Mouse (Mus musculus) lung, embryonic 14.5 days (tissue): ENCODE results near the gene Ppp1r18. TPM values are rescaled to one million over a fixed set of nuclear protein-coding genes. Genes with fewer than 3 reads are reported as not detected.
A peak's percentile ranks its signal among the peaks of the same experiment; 100 is the strongest.

Experiments
- ATAC-seq: fragments of 200-750 bp; cut with Nextera tagmentation; 2 replicates; pipeline ENCODE4 v1.8.0; 2017; ENCODE audit warnings: mild to moderate bottlenecking, moderate TSS enrichment, moderate library complexity; ENCODE audit not compliant: insufficient read depth
- DNase-seq: peaks from one replicate; pipeline ENCODE4 v3.0.0-alpha.2; 2015
- H3K27ac ChIP-seq: fragments of 300-500 bp; sonication (generic); 2 replicates; pipeline ENCODE4 v1.5.1; 2014; ENCODE audit warnings: low read depth, mild to moderate bottlenecking, moderate library complexity
- H3K27me3 ChIP-seq: fragments of 300-500 bp; sonication (generic); 2 replicates; pipeline ENCODE4 v1.6.1; 2014; ENCODE audit warnings: low read length, control low read depth; ENCODE audit not compliant: insufficient read depth
- H3K36me3 ChIP-seq: fragments of 300-500 bp; sonication (generic); 2 replicates; pipeline ENCODE4 v1.6.1; 2014; ENCODE audit warnings: control low read depth; ENCODE audit not compliant: insufficient read depth
- H3K4me1 ChIP-seq: fragments of 300-500 bp; sonication (generic); 2 replicates; pipeline ENCODE4 v1.6.1; 2014; ENCODE audit warnings: antibody characterized with exemption, control low read depth; ENCODE audit not compliant: insufficient read depth
- H3K4me2 ChIP-seq: fragments of 300-500 bp; sonication (generic); 2 replicates; pipeline ENCODE4 v1.6.1; 2014; ENCODE audit warnings: mild to moderate bottlenecking
- H3K4me3 ChIP-seq: fragments of 300-500 bp; sonication (generic); 2 replicates; pipeline ENCODE4 v1.5.1; 2014; ENCODE audit warnings: low read depth, low read length
- H3K9ac ChIP-seq: fragments of 300-500 bp; sonication (generic); 2 replicates; pipeline ENCODE4 v1.6.1; 2014
- H3K9me3 ChIP-seq: fragments of 300-500 bp; sonication (generic); 2 replicates; pipeline ENCODE4 v1.6.1; 2016; ENCODE audit warnings: low read depth, low read length, control low read depth
- CTCF ChIP-seq: IDR thresholded peaks from 2 replicates; pipeline ENCODE4 v1.5.1; 2016; ENCODE audit warnings: antibody characterized with exemption, low read depth
- WGBS: fragments of 180-500 bp; shearing (Covaris S2); extraction: QIAGEN DNeasy Blood & Tissue Kit; methylation state at CpG from one replicate; pipeline ENCODE4 v1.1.7; 2014; 5-methylcytosine and 5-hydroxymethylcytosine counted together
- polyA plus RNA-seq: library from polyadenylated mRNA; unstranded; fragments of >200 nt; fragmentation: Nextera tagmentation; extraction: Ambion mirVana; gene quantifications from 2 replicates; pipeline ENCODE4 v1.2.1, GENCODE M21; 2014

The Ppp1r18 gene
- polyA plus RNA-seq, 1 experiment from 2014 or later = 24.0 TPM

GRCm38 (mm10) chr17:35870151-35870883 lies 4.9 kb downstream of the Ppp1r18 start:
- TF ChIP-seq CTCF = no peak
- Histone ChIP-seq H3K27me3 (no peaks in the 10 kb centered on the region), H3K4me1 (peaks cover 12% of the 10 kb centered on the region), H3K27ac (peak overlapping the region; percentile 98), H3K4me3 (peak overlapping the region; percentile 68), H3K9ac (peak overlapping the region; percentile 80), H3K9me3 (no peaks in the 10 kb centered on the region), H3K36me3 (peaks cover 31% of the 10 kb centered on the region), H3K4me2 (peak overlapping the region; percentile 98)
- ATAC-seq = peak; percentile 29; the same call in 1 of the 2 replicates
- peak; percentile 72 for DNase-seq
- WGBS = 34% methylated on average over 9 of the region's 9 CpGs

GRCm38 (mm10) chr17:35870884-35871696 lies 5.7 kb downstream of the Ppp1r18 start:
- no peaks in the 10 kb centered on the region for H3K9me3 ChIP-seq
- H3K9ac ChIP-seq = 0 out of 2 replicates have a peak overlapping the region, but pooled peaks have one; percentile 80
- peak; percentile 64 for TF ChIP-seq CTCF
- peak; percentile 61 for DNase-seq
- H3K27ac ChIP-seq = peak overlapping the region; percentile 74; the same call in 1 of the 2 replicates
- H3K4me3 ChIP-seq = peak overlapping the region; percentile 68
- peaks cover 36% of the 10 kb centered on the region for H3K36me3 ChIP-seq
- 62% methylated on average over 8 of the region's 8 CpGs for WGBS
- H3K27me3 ChIP-seq = no peaks in the 10 kb centered on the region
- peaks cover 12% of the 10 kb centered on the region for H3K4me1 ChIP-seq
- peak overlapping the region; percentile 98 for H3K4me2 ChIP-seq
- ATAC-seq = no peak

- 28% methylated on average over 21 of the region's 21 CpGs for WGBS
- Histone ChIP-seq H3K9me3 (no peaks in the 10 kb centered on the region), H3K4me1 (peaks cover 7% of the 10 kb centered on the region; the same call in 1 of the 2 replicates), H3K27me3 (no peaks in the 10 kb centered on the region), H3K9ac (no peak overlapping the region), H3K27ac (0 out of 2 replicates have a peak overlapping the region, but pooled peaks have one; percentile 13), H3K4me2 (peak overlapping the region; percentile 46), H3K36me3 (peaks cover 46% of the 10 kb centered on the region), H3K4me3 (no peak overlapping the region)
- peak; percentile 95 for TF ChIP-seq CTCF
- DNase-seq = peak; percentile 91
- peak; percentile 15; the same call in 1 of the 2 replicates for ATAC-seq
Measured at GRCm38 (mm10) chr17:35873774-35874519, 8.6 kb downstream of the Ppp1r18 start.

GRCm38 (mm10) chr17:35874721-35875120 lies 9.3 kb downstream of the Ppp1r18 start:
- no peak for TF ChIP-seq CTCF
- peaks cover 5% of the 10 kb centered on the region; the same call in 1 of the 2 replicates for H3K4me1 ChIP-seq
- H3K4me2 ChIP-seq = no peak overlapping the region
- DNase-seq (no peak), ATAC-seq (no peak)
- 86% methylated on average over 6 of the region's 6 CpGs for WGBS
- no peak overlapping the region for H3K4me3 ChIP-seq
- no peak overlapping the region for H3K9ac ChIP-seq
- peaks cover 46% of the 10 kb centered on the region for H3K36me3 ChIP-seq
- H3K27me3 ChIP-seq = no peaks in the 10 kb centered on the region
- no peaks in the 10 kb centered on the region for H3K9me3 ChIP-seq
- no peak overlapping the region for H3K27ac ChIP-seq

- DNase-seq (peak; percentile 98), ATAC-seq (peak; percentile 91)
- 0 out of 2 replicates have a peak, but pooled peaks cover 5% of the 10 kb centered on the region for H3K4me1 ChIP-seq
- no peaks in the 10 kb centered on the region for H3K27me3 ChIP-seq
- peak within 1 kb of the TSS; percentile 83 for H3K9ac ChIP-seq
- no peaks in the 10 kb centered on the region for H3K9me3 ChIP-seq
- H3K36me3 ChIP-seq = peaks cover 54% of the 10 kb centered on the region
- WGBS = 6% methylated on average over 66 of the region's 66 CpGs
- H3K27ac ChIP-seq = peak within 1 kb of the TSS; percentile 52
- H3K4me3 ChIP-seq = peak within 1 kb of the TSS; percentile 93
- peak; percentile 85 for TF ChIP-seq CTCF
- peak within 1 kb of the TSS; percentile 73 for H3K4me2 ChIP-seq
Measured at GRCm38 (mm10) chr17:35879245-35880057, 14.1 kb downstream of the Ppp1r18 start, which contains the start of gene Dhx16. Gene Dhx16 (plus strand): TSS chr17:35879819.

- no peaks in the 10 kb centered on the region for H3K9me3 ChIP-seq
- 90% methylated on average over 17 of the region's 17 CpGs for WGBS
- H3K4me2 ChIP-seq = no peak overlapping the region
- peaks cover 61% of the 10 kb centered on the region for H3K36me3 ChIP-seq
- no peak overlapping the region for H3K9ac ChIP-seq
- DNase-seq (no peak), ATAC-seq (no peak)
- no peak for TF ChIP-seq CTCF
- H3K27me3 ChIP-seq = no peaks in the 10 kb centered on the region
- H3K27ac ChIP-seq = no peak overlapping the region
- H3K4me3 ChIP-seq = no peak overlapping the region
- 0 out of 2 replicates have a peak, but pooled peaks cover 5% of the 10 kb centered on the region for H3K4me1 ChIP-seq
Measured at GRCm38 (mm10) chr17:35882924-35883323, 17.5 kb downstream of the Ppp1r18 start.
